In genomic region chr10:77544916-77545315, GRCm38 (mm10) we compare ENCODE assay signal across 8 mouse cellular contexts. TPM values are rescaled to one million over a fixed set of nuclear protein-coding genes. Genes with fewer than 3 reads are reported as not detected.
DNase-seq lines count a peak whose midpoint lies in the region; ATAC-seq and TF ChIP-seq lines count a peak whose summit lies in the region.

No protein-coding gene starts in this region.

- no peaks in the 10 kb centered on the region for H3K36me3 ChIP-seq in midbrain, postnatal 0 days (ENCODE audit: insufficient read depth, low read length)
- no peaks in the 10 kb centered on the region for H3K36me3 ChIP-seq in midbrain, embryonic 13.5 days

- no peak for TF ChIP-seq CTCF in midbrain, postnatal 0 days (IDR thresholded peaks at IDR 0.05)

- H3K27me3 ChIP-seq in midbrain, postnatal 0 days (ENCODE audit: insufficient read depth, low read length), result no peaks in the 10 kb centered on the region
- no peaks in the 10 kb centered on the region for H3K27me3 ChIP-seq in midbrain, embryonic 13.5 days

- no peak overlapping the region for H3K27ac ChIP-seq in midbrain, postnatal 0 days (ENCODE audit: low read depth, low read length)
- H3K27ac ChIP-seq in midbrain, embryonic 13.5 days, result no peak overlapping the region

- no peak overlapping the region for H3K4me3 ChIP-seq in midbrain, postnatal 0 days (ENCODE audit: low read depth, low read length)
- no peak overlapping the region for H3K4me3 ChIP-seq in midbrain, embryonic 13.5 days (replicated peaks)

- ATAC-seq in midbrain, postnatal 0 days (ENCODE audit: low FRiP score), result no peak
- no peak for ATAC-seq in midbrain, embryonic 13.5 days
- peak; percentile 57 for ATAC-seq in common myeloid progenitor, adult 5-6 weeks (replicated peaks; ENCODE audit: low read depth, poor library complexity, severe bottlenecking)

- no peaks in the 10 kb centered on the region for H3K9me3 ChIP-seq in midbrain, postnatal 0 days (ENCODE audit: low read length)
- no peaks in the 10 kb centered on the region for H3K9me3 ChIP-seq in midbrain, embryonic 13.5 days

- 71% methylated on average over 5 of the region's 5 CpGs for WGBS in midbrain, postnatal 0 days
- 81% methylated on average over 5 of the region's 5 CpGs for WGBS in midbrain, embryonic 13.5 days

- no peaks in the 10 kb centered on the region for H3K4me1 ChIP-seq in midbrain, postnatal 0 days (ENCODE audit: insufficient read depth, low read length)
- no peaks in the 10 kb centered on the region for H3K4me1 ChIP-seq in midbrain, embryonic 13.5 days (replicated peaks)

- peak; percentile 6 for DNase-seq in midbrain, postnatal 0 days (ENCODE audit: low spot score)
- DNase-seq in layer of hippocampus, adult 9-10 months (ENCODE audit: low spot score), result peak; percentile 67
- DNase-seq in ovary, postnatal 14 days (ENCODE audit: low spot score), result peak; percentile 16
- no peak for DNase-seq in thymus, postnatal 10 days (ENCODE audit: low spot score in 2 of 2)
- no peak for DNase-seq in embryo, embryonic 11 days
- no peak for DNase-seq in liver

- H3K4me2 ChIP-seq in midbrain, postnatal 0 days (ENCODE audit: low read depth, low read length, poor library complexity, severe bottlenecking), result no peak overlapping the region
- H3K4me2 ChIP-seq in midbrain, embryonic 13.5 days (replicated peaks), result no peak overlapping the region

- no peak overlapping the region for H3K9ac ChIP-seq in midbrain, postnatal 0 days (replicated peaks; ENCODE audit: low read length, poor library complexity, severe bottlenecking)
- H3K9ac ChIP-seq in midbrain, embryonic 13.5 days (replicated peaks), result no peak overlapping the region

RNA-seq across cellular contexts. Expression of gene Itgb2, which starts 14.9 kb away (rescaled TPM):
- 0.55 and 1.7 TPM in 2 replicates for total RNA-seq in midbrain, postnatal 0 days (2014; rRNA removed)
- polyA plus RNA-seq in midbrain, postnatal 0 days (2015; fragmentation: Nextera tagmentation; extraction: Ambion mirVana), result 0.69 and 1.2 TPM in 2 replicates
- polyA plus RNA-seq in midbrain, embryonic 13.5 days (2015; fragmentation: Nextera tagmentation; extraction: Ambion mirVana), result 0.61 and 0.87 TPM in 2 replicates
- 12.4 and 18.4 TPM in 2 replicates for total RNA-seq in common myeloid progenitor, adult 5-6 weeks (2017)

RNA-seq across cellular contexts. Expression of gene Fam207a, which starts 29.3 kb away (rescaled TPM):
- 47.1 and 49.2 TPM in 2 replicates for total RNA-seq in midbrain, postnatal 0 days (2014; rRNA removed)
- 32.7 and 34.9 TPM in 2 replicates for polyA plus RNA-seq in midbrain, postnatal 0 days (2015; fragmentation: Nextera tagmentation; extraction: Ambion mirVana)
- polyA plus RNA-seq in midbrain, embryonic 13.5 days (2015; fragmentation: Nextera tagmentation; extraction: Ambion mirVana), result 38.5 and 41.6 TPM in 2 replicates
- 23.1 and 32.5 TPM in 2 replicates for total RNA-seq in common myeloid progenitor, adult 5-6 weeks (2017)

RNA-seq across cellular contexts. Expression of gene Pttg1ip, which starts 36.6 kb away (rescaled TPM):
- 87.2 and 116 TPM in 2 replicates for total RNA-seq in midbrain, postnatal 0 days (2014; rRNA removed)
- polyA plus RNA-seq in midbrain, postnatal 0 days (2015; fragmentation: Nextera tagmentation; extraction: Ambion mirVana), result 74.7 and 79.0 TPM in 2 replicates
- polyA plus RNA-seq in midbrain, embryonic 13.5 days (2015; fragmentation: Nextera tagmentation; extraction: Ambion mirVana), result 57.5 and 59.0 TPM in 2 replicates
- total RNA-seq in common myeloid progenitor, adult 5-6 weeks (2017), result 35.5 and 47.4 TPM in 2 replicates

Comparison
In these comparisons a context has a peak if more than half of its experiments do, and no peak if none do; other contexts are left out.
1. DNase-seq: peak in midbrain, postnatal 0 days (single experiment), layer of hippocampus, adult 9-10 months (single experiment) and ovary, postnatal 14 days (single experiment); none in thymus, postnatal 10 days (0 of 2), embryo, embryonic 11 days (single experiment) and liver (single experiment).